Mouse (Mus musculus) liver, embryonic 11.5 days (tissue): Measurements from ENCODE around the gene Tle6. TPM values are rescaled to one million over a fixed set of nuclear protein-coding genes. Genes with fewer than 3 reads are reported as not detected.
A peak's percentile ranks its signal among the peaks of the same experiment; 100 is the strongest.

ENCODE experiments used
- ATAC-seq: fragments of 200-750 bp; cut with Nextera tagmentation; replicated peaks from 2 replicates; pipeline ENCODE4 v1.8.0; 2017; ENCODE audit warnings: moderate number of reproducible peaks, mild to moderate bottlenecking, moderate TSS enrichment, moderate library complexity; ENCODE audit not compliant: low FRiP score
- DNase-seq: peaks from one replicate; pipeline ENCODE4 v3.0.0-alpha.2; 2017; ENCODE audit warnings: low spot score
- H3K27ac ChIP-seq: fragments of 300-500 bp; sonication (generic); 2 replicates; pipeline ENCODE4 v1.5.1; 2014; ENCODE audit warnings: mild to moderate bottlenecking, low read depth, low read length, control low read depth
- H3K27me3 ChIP-seq: fragments of 300-500 bp; sonication (generic); replicated peaks from 2 replicates; pipeline ENCODE4 v1.6.1; 2014; ENCODE audit warnings: low read length, mixed read lengths; ENCODE audit not compliant: control insufficient read depth, insufficient read depth
- H3K36me3 ChIP-seq: fragments of 300-500 bp; sonication (generic); 2 replicates; pipeline ENCODE4 v1.6.1; 2014; ENCODE audit warnings: mild to moderate bottlenecking, low read length, moderate library complexity, mixed read lengths; ENCODE audit not compliant: control insufficient read depth, insufficient read depth
- H3K4me1 ChIP-seq: fragments of 300-500 bp; sonication (generic); replicated peaks from 2 replicates; pipeline ENCODE4 v1.6.1; 2014; ENCODE audit warnings: low read length, mixed read lengths; ENCODE audit not compliant: control insufficient read depth, insufficient read depth
- H3K4me2 ChIP-seq: fragments of 300-500 bp; sonication (generic); 2 replicates; pipeline ENCODE4 v1.6.1; 2014; ENCODE audit warnings: mild to moderate bottlenecking, control low read depth, moderate library complexity
- H3K4me3 ChIP-seq: fragments of 300-500 bp; sonication (generic); 2 replicates; pipeline ENCODE4 v1.5.1; 2014; ENCODE audit warnings: low read depth, low read length, control low read depth
- H3K9ac ChIP-seq: fragments of 300-500 bp; sonication (generic); 2 replicates; pipeline ENCODE4 v1.6.1; 2014; ENCODE audit warnings: low read depth, low read length, control low read depth
- H3K9me3 ChIP-seq: fragments of 300-500 bp; sonication (generic); 2 replicates; pipeline ENCODE4 v1.6.1; 2016; ENCODE audit warnings: low read length, inconsistent platforms, mixed read lengths; ENCODE audit not compliant: control insufficient read depth
- WGBS: fragments of 180-500 bp; shearing (Covaris S2); extraction: QIAGEN DNeasy Blood & Tissue Kit; methylation state at CpG from one replicate; pipeline ENCODE4 v1.1.7; 2014; 5-methylcytosine and 5-hydroxymethylcytosine counted together
- polyA plus RNA-seq: library from polyadenylated mRNA; unstranded; fragments of >200 nt; fragmentation: Nextera tagmentation; extraction: Ambion mirVana; gene quantifications from 2 replicates; pipeline ENCODE4 v1.2.1, GENCODE M21; 2014

Tle6 gene
- polyA plus RNA-seq, 1 experiment from 2014 or later: 16.7 TPM

GRCm38 (mm10) chr10:81588739-81589138 is 12.1 kb downstream of the Tle6 start:
- no peak overlapping the region for H3K27ac ChIP-seq
- H3K36me3 ChIP-seq: 0 out of 2 replicates have a peak, but pooled peaks cover 4% of the 10 kb centered on the region
- no peak overlapping the region for H3K4me2 ChIP-seq
- DNase-seq: no peak
- H3K4me3 ChIP-seq: no peak overlapping the region
- H3K9me3 ChIP-seq: no peaks in the 10 kb centered on the region; the same call in 1 of the 2 replicates
- H3K9ac ChIP-seq: no peak overlapping the region
- H3K27me3 ChIP-seq: peaks cover 31% of the 10 kb centered on the region
- ATAC-seq: no peak
- 49% methylated on average over 7 of the region's 7 CpGs for WGBS
- 0 out of 2 replicates have a peak, but pooled peaks cover 3% of the 10 kb centered on the region for H3K4me1 ChIP-seq

GRCm38 (mm10) chr10:81583347-81583746 is 17.5 kb downstream of the Tle6 start:
- H3K27ac ChIP-seq: no peak overlapping the region
- no peak overlapping the region for H3K4me2 ChIP-seq
- no peak overlapping the region for H3K4me3 ChIP-seq
- peaks cover 10% of the 10 kb centered on the region for H3K4me1 ChIP-seq
- no peaks in the 10 kb centered on the region; the same call in 1 of the 2 replicates for H3K9me3 ChIP-seq
- peaks cover 4% of the 10 kb centered on the region; the same call in 1 of the 2 replicates for H3K36me3 ChIP-seq
- no peak overlapping the region for H3K9ac ChIP-seq
- no peak for ATAC-seq
- H3K27me3 ChIP-seq: peaks cover 49% of the 10 kb centered on the region
- 50% methylated on average over 6 of the region's 6 CpGs for WGBS
- DNase-seq: no peak

- ATAC-seq (no peak), DNase-seq (no peak)
- no peak overlapping the region for H3K27ac ChIP-seq
- 0 out of 2 replicates have a peak overlapping the region, but pooled peaks have one; percentile 19 for H3K4me2 ChIP-seq
- H3K4me1 ChIP-seq: peaks cover 14% of the 10 kb centered on the region
- no peak overlapping the region for H3K9ac ChIP-seq
- H3K4me3 ChIP-seq: no peak overlapping the region
- no peaks in the 10 kb centered on the region; the same call in 1 of the 2 replicates for H3K9me3 ChIP-seq
- no peaks in the 10 kb centered on the region; the same call in 1 of the 2 replicates for H3K36me3 ChIP-seq
- WGBS: 36% methylated on average over 25 of the region's 25 CpGs
- H3K27me3 ChIP-seq: peaks cover 49% of the 10 kb centered on the region
These were observed 20.3 kb downstream of the Tle6 start for GRCm38 (mm10) chr10:81580441-81581070.

- H3K9me3 ChIP-seq: no peaks in the 10 kb centered on the region; the same call in 1 of the 2 replicates
- ATAC-seq (no peak), DNase-seq (no peak)
- H3K27ac ChIP-seq: no peak overlapping the region
- H3K4me2 ChIP-seq: no peak overlapping the region
- H3K9ac ChIP-seq: no peak overlapping the region
- no peak overlapping the region for H3K4me3 ChIP-seq
- WGBS: 56% methylated on average over 4 of the region's 4 CpGs
- no peaks in the 10 kb centered on the region; the same call in 1 of the 2 replicates for H3K36me3 ChIP-seq
- peaks cover 17% of the 10 kb centered on the region for H3K4me1 ChIP-seq
- H3K27me3 ChIP-seq: peaks cover 53% of the 10 kb centered on the region
These were observed 20.9 kb downstream of the Tle6 start for GRCm38 (mm10) chr10:81579967-81580366.

- H3K4me3 ChIP-seq: peak overlapping the region; percentile 46
- H3K4me1 ChIP-seq: peaks cover 44% of the 10 kb centered on the region
- peaks cover 46% of the 10 kb centered on the region for H3K27me3 ChIP-seq
- WGBS: 2% methylated on average over 6 of the region's 6 CpGs
- H3K9me3 ChIP-seq: no peaks in the 10 kb centered on the region
- H3K27ac ChIP-seq: no peak overlapping the region
- no peaks in the 10 kb centered on the region for H3K36me3 ChIP-seq
- DNase-seq (no peak), ATAC-seq (no peak)
- H3K4me2 ChIP-seq: peak overlapping the region; percentile 80
- H3K9ac ChIP-seq: peak overlapping the region; percentile 46; the same call in 1 of the 2 replicates
These were observed 25.2 kb downstream of the Tle6 start for GRCm38 (mm10) chr10:81575695-81576094.

- no peaks in the 10 kb centered on the region for H3K36me3 ChIP-seq
- DNase-seq: no peak
- WGBS: under 1% methylated on average over 30 of the region's 30 CpGs
- H3K9me3 ChIP-seq: no peaks in the 10 kb centered on the region
- peaks cover 42% of the 10 kb centered on the region for H3K27me3 ChIP-seq
- H3K27ac ChIP-seq: no peak overlapping the region
- peaks cover 44% of the 10 kb centered on the region for H3K4me1 ChIP-seq
- H3K4me2 ChIP-seq: peak overlapping the region; percentile 80
- peak overlapping the region; percentile 46 for H3K4me3 ChIP-seq
- ATAC-seq: no peak
- peak overlapping the region; percentile 46; the same call in 1 of the 2 replicates for H3K9ac ChIP-seq
These were observed 25.7 kb downstream of the Tle6 start for GRCm38 (mm10) chr10:81575208-81575631.

- Histone ChIP-seq H3K4me3 (peak within 1 kb of the TSS; percentile 46), H3K27ac (no peak within 1 kb of the TSS), H3K4me1 (peaks cover 51% of the 10 kb centered on the region), H3K4me2 (peak within 1 kb of the TSS; percentile 80), H3K27me3 (peaks cover 36% of the 10 kb centered on the region), H3K9me3 (no peaks in the 10 kb centered on the region), H3K9ac (peak within 1 kb of the TSS; percentile 46; the same call in 1 of the 2 replicates), H3K36me3 (no peaks in the 10 kb centered on the region)
- DNase-seq (no peak), ATAC-seq (no peak)
- 20% methylated on average over 10 of the region's 10 CpGs for WGBS
These were observed 26.5 kb downstream of the Tle6 start, which contains the start of gene Tle2 for GRCm38 (mm10) chr10:81574081-81575056. Gene Tle2 (plus strand): TSS chr10:81574561.

GRCm38 (mm10) chr10:81572975-81573374 is 27.9 kb downstream of the Tle6 start:
- 0 out of 2 replicates have a peak overlapping the region, but pooled peaks have one; percentile 11 for H3K4me3 ChIP-seq
- WGBS: 11% methylated on average over 9 of the region's 9 CpGs
- ATAC-seq: peak; percentile 44

More at GRCm38 (mm10) chr10:81572975-81573374, 27.9 kb downstream of the Tle6 start:
- Histone ChIP-seq H3K27ac (no peak overlapping the region), H3K4me2 (peak overlapping the region; percentile 97), H3K9me3 (no peaks in the 10 kb centered on the region), H3K4me1 (peaks cover 61% of the 10 kb centered on the region), H3K27me3 (peaks cover 30% of the 10 kb centered on the region), H3K9ac (no peak overlapping the region), H3K36me3 (no peaks in the 10 kb centered on the region)
- DNase-seq: no peak
